Mouse (Mus musculus): ENCODE measurements around the gene Tmed8. TPM values are rescaled to one million over a fixed set of nuclear protein-coding genes. Genes with fewer than 3 reads are reported as not detected.

Tmed8 gene
- total and polyA plus RNA-seq, 2 experiments from 2014 or later = 4.4 to 17.5 TPM

GRCm38 (mm10) chr12:87130224-87130623, 70.0 kb downstream of the Tmed8 start:
- H3K36me3 ChIP-seq (ENCODE audit: insufficient read depth, low read length) = peaks cover 28% of the 10 kb centered on the region

GRCm38 (mm10) chr12:87127256-87127655, 73.0 kb downstream of the Tmed8 start:
- Histone ChIP-seq H3K27me3 (ENCODE audit: insufficient read depth, low read length) (no peaks in the 10 kb centered on the region), H3K9ac (replicated peaks; ENCODE audit: low read length, poor library complexity, severe bottlenecking) (no peak overlapping the region), H3K36me3 (ENCODE audit: insufficient read depth, low read length) (peaks cover 45% of the 10 kb centered on the region), H3K4me1 (ENCODE audit: insufficient read depth, low read length) (no peaks in the 10 kb centered on the region), H3K27ac (ENCODE audit: low read depth, low read length) (no peak overlapping the region), H3K9me3 (ENCODE audit: low read length) (no peaks in the 10 kb centered on the region), H3K4me2 (ENCODE audit: low read depth, low read length, poor library complexity, severe bottlenecking) (no peak overlapping the region), H3K4me3 (ENCODE audit: low read depth, low read length) (no peak overlapping the region)
- no peak for ATAC-seq (ENCODE audit: low FRiP score)
- DNase-seq (ENCODE audit: low spot score) = no peak
- TF ChIP-seq CTCF (IDR thresholded peaks at IDR 0.05) = no peak
- WGBS = 49% methylated on average over 4 of the region's 4 CpGs

More at GRCm38 (mm10) chr12:87130224-87130623, 70.0 kb downstream of the Tmed8 start:
- no peak for ATAC-seq (ENCODE audit: low FRiP score)
- H3K27me3 ChIP-seq (ENCODE audit: insufficient read depth, low read length) = no peaks in the 10 kb centered on the region
- TF ChIP-seq CTCF (IDR thresholded peaks at IDR 0.05) = no peak
- H3K9me3 ChIP-seq (ENCODE audit: low read length) = no peaks in the 10 kb centered on the region
- H3K27ac ChIP-seq (ENCODE audit: low read depth, low read length) = no peak overlapping the region
- WGBS = 96% methylated on average over 4 of the region's 4 CpGs
- H3K9ac ChIP-seq (replicated peaks; ENCODE audit: low read length, poor library complexity, severe bottlenecking) = no peak overlapping the region
- H3K4me3 ChIP-seq (ENCODE audit: low read depth, low read length) = no peak overlapping the region
- no peak for DNase-seq (ENCODE audit: low spot score)
- no peak overlapping the region for H3K4me2 ChIP-seq (ENCODE audit: low read depth, low read length, poor library complexity, severe bottlenecking)
- no peaks in the 10 kb centered on the region for H3K4me1 ChIP-seq (ENCODE audit: insufficient read depth, low read length)

GRCm38 (mm10) chr12:87121918-87122589, 78.2 kb downstream of the Tmed8 start:
- no peak for TF ChIP-seq CTCF (IDR thresholded peaks at IDR 0.05)
- no peaks in the 10 kb centered on the region for H3K9me3 ChIP-seq (ENCODE audit: low read length)
- no peak overlapping the region for H3K27ac ChIP-seq (ENCODE audit: low read depth, low read length)
- no peak overlapping the region for H3K4me2 ChIP-seq (ENCODE audit: low read depth, low read length, poor library complexity, severe bottlenecking)
- H3K27me3 ChIP-seq (ENCODE audit: insufficient read depth, low read length) = no peaks in the 10 kb centered on the region
- H3K36me3 ChIP-seq (ENCODE audit: insufficient read depth, low read length) = peaks cover 46% of the 10 kb centered on the region
- no peak for DNase-seq (ENCODE audit: low spot score)
- H3K9ac ChIP-seq (replicated peaks; ENCODE audit: low read length, poor library complexity, severe bottlenecking) = no peak overlapping the region
- no peak overlapping the region for H3K4me3 ChIP-seq (ENCODE audit: low read depth, low read length)
- no peaks in the 10 kb centered on the region for H3K4me1 ChIP-seq (ENCODE audit: insufficient read depth, low read length)
- WGBS = 98% methylated on average over 4 of the region's 4 CpGs
- no peak for ATAC-seq (ENCODE audit: low FRiP score)

Other genes starting within 250 kb of the Tmed8 start
- 19.4 and 21.9 TPM in 2 replicates for gene Zdhhc22, start 210.0 kb downstream of the Tmed8 start, total RNA-seq (2014; rRNA removed)
- gene Zdhhc22, start 210.0 kb downstream of the Tmed8 start, polyA plus RNA-seq (2015; fragmentation: Nextera tagmentation; extraction: Ambion mirVana) = 30.9 and 32.2 TPM in 2 replicates
- gene Tmem63c, start 179.1 kb downstream of the Tmed8 start, total RNA-seq (2014; rRNA removed) = 25.4 and 30.1 TPM in 2 replicates
- gene Tmem63c, start 179.1 kb downstream of the Tmed8 start, polyA plus RNA-seq (2015; fragmentation: Nextera tagmentation; extraction: Ambion mirVana) = 10.2 and 10.7 TPM in 2 replicates
- 15.7 and 17.4 TPM in 2 replicates for gene Ngb, start 97.9 kb downstream of the Tmed8 start, total RNA-seq (2014; rRNA removed)
- 16.7 and 17.3 TPM in 2 replicates for gene Ngb, start 97.9 kb downstream of the Tmed8 start, polyA plus RNA-seq (2015; fragmentation: Nextera tagmentation; extraction: Ambion mirVana)
- gene Gstz1, start 53.3 kb downstream of the Tmed8 start, total RNA-seq (2014; rRNA removed) = 58.1 and 60.7 TPM in 2 replicates
- gene Gstz1, start 53.3 kb downstream of the Tmed8 start, polyA plus RNA-seq (2015; fragmentation: Nextera tagmentation; extraction: Ambion mirVana) = 44.9 and 49.3 TPM in 2 replicates
- gene Pomt2, start 52.5 kb downstream of the Tmed8 start, total RNA-seq (2014; rRNA removed) = 29.8 and 35.0 TPM in 2 replicates
- gene Pomt2, start 52.5 kb downstream of the Tmed8 start, polyA plus RNA-seq (2015; fragmentation: Nextera tagmentation; extraction: Ambion mirVana) = 13.2 and 13.8 TPM in 2 replicates
- gene Samd15, start 731 bp downstream of the Tmed8 start, total RNA-seq (2014; rRNA removed) = 0.55 and 0.61 TPM in 2 replicates
- gene Samd15, start 731 bp downstream of the Tmed8 start, polyA plus RNA-seq (2015; fragmentation: Nextera tagmentation; extraction: Ambion mirVana) = 1.9 and 3.1 TPM in 2 replicates
- 0.88 and 2.2 TPM in 2 replicates for gene Noxred1, start 38.3 kb upstream of the Tmed8 start, total RNA-seq (2014; rRNA removed)
- gene Noxred1, start 38.3 kb upstream of the Tmed8 start, polyA plus RNA-seq (2015; fragmentation: Nextera tagmentation; extraction: Ambion mirVana) = 0.30 and 0.36 TPM in 2 replicates
- gene Vipas39, start 65.8 kb upstream of the Tmed8 start, total RNA-seq (2014; rRNA removed) = 59.4 and 61.5 TPM in 2 replicates
- gene Vipas39, start 65.8 kb upstream of the Tmed8 start, polyA plus RNA-seq (2015; fragmentation: Nextera tagmentation; extraction: Ambion mirVana) = 48.7 and 51.2 TPM in 2 replicates
- 113 and 116 TPM in 2 replicates for gene Ahsa1, start 66.0 kb upstream of the Tmed8 start, total RNA-seq (2014; rRNA removed)
- gene Ahsa1, start 66.0 kb upstream of the Tmed8 start, polyA plus RNA-seq (2015; fragmentation: Nextera tagmentation; extraction: Ambion mirVana) = 169 and 182 TPM in 2 replicates
- 1.3 and 4.0 TPM in 2 replicates for gene Ism2, start 99.3 kb upstream of the Tmed8 start, total RNA-seq (2014; rRNA removed)
- 1.3 and 1.6 TPM in 2 replicates for gene Ism2, start 99.3 kb upstream of the Tmed8 start, polyA plus RNA-seq (2015; fragmentation: Nextera tagmentation; extraction: Ambion mirVana)
- gene Sptlc2, start 187.9 kb upstream of the Tmed8 start, total RNA-seq (2014; rRNA removed) = 41.5 and 49.8 TPM in 2 replicates
- 86.6 and 99.6 TPM in 2 replicates for gene Sptlc2, start 187.9 kb upstream of the Tmed8 start, polyA plus RNA-seq (2015; fragmentation: Nextera tagmentation; extraction: Ambion mirVana)
- gene Slirp, start 243.4 kb upstream of the Tmed8 start, total RNA-seq (2014; rRNA removed) = 38.9 and 58.2 TPM in 2 replicates
- 181 and 194 TPM in 2 replicates for gene Slirp, start 243.4 kb upstream of the Tmed8 start, polyA plus RNA-seq (2015; fragmentation: Nextera tagmentation; extraction: Ambion mirVana)
- 20.3 and 28.7 TPM in 2 replicates for gene Alkbh1, start 243.6 kb upstream of the Tmed8 start, total RNA-seq (2014; rRNA removed)
- gene Alkbh1, start 243.6 kb upstream of the Tmed8 start, polyA plus RNA-seq (2015; fragmentation: Nextera tagmentation; extraction: Ambion mirVana) = 31.5 and 36.8 TPM in 2 replicates